Mouse (Mus musculus) midbrain, embryonic 11.5 days (tissue): ENCODE data around the gene Ddx1. TPM values are rescaled to one million over a fixed set of nuclear protein-coding genes. Genes with fewer than 3 reads are reported as not detected.

Experiments used
- ATAC-seq: fragments of 200-750 bp; cut with Nextera tagmentation; 2 replicates; pipeline ENCODE4 v1.8.0; 2017; ENCODE audit warnings: moderate TSS enrichment, moderate library complexity; ENCODE audit not compliant: low FRiP score
- DNase-seq: peaks from one replicate; pipeline ENCODE4 v3.0.0; 2015; ENCODE audit warnings: low spot score; ENCODE audit errors: missing footprints
- H3K27ac ChIP-seq: fragments of 300-500 bp; sonication (generic); 2 replicates; pipeline ENCODE4 v1.5.1; 2014; ENCODE audit warnings: low read depth, low read length
- H3K27me3 ChIP-seq: fragments of 300-500 bp; sonication (generic); 2 replicates; pipeline ENCODE4 v1.6.1; 2014; ENCODE audit warnings: mild to moderate bottlenecking, low read length, moderate library complexity, mixed read lengths; ENCODE audit not compliant: control insufficient read depth, insufficient read depth
- H3K36me3 ChIP-seq: fragments of 300-500 bp; sonication (generic); 2 replicates; pipeline ENCODE4 v1.6.1; 2014; ENCODE audit warnings: mild to moderate bottlenecking, low read length, moderate library complexity, mixed read lengths; ENCODE audit not compliant: control insufficient read depth, insufficient read depth
- H3K4me1 ChIP-seq: fragments of 300-500 bp; sonication (generic); 2 replicates; pipeline ENCODE4 v1.6.1; 2014; ENCODE audit warnings: low read length; ENCODE audit not compliant: control insufficient read depth, insufficient read depth
- H3K4me2 ChIP-seq: fragments of 300-500 bp; sonication (generic); 2 replicates; pipeline ENCODE4 v1.6.1; 2014; ENCODE audit warnings: mild to moderate bottlenecking, moderate library complexity
- H3K4me3 ChIP-seq: fragments of 300-500 bp; sonication (generic); 2 replicates; pipeline ENCODE4 v1.5.1; 2014; ENCODE audit warnings: low read depth, low read length
- H3K9ac ChIP-seq: fragments of 300-500 bp; sonication (generic); 2 replicates; pipeline ENCODE4 v1.6.1; 2014; ENCODE audit warnings: low read length
- H3K9me3 ChIP-seq: fragments of 300-500 bp; sonication (generic); 2 replicates; pipeline ENCODE4 v1.6.1; 2016; ENCODE audit warnings: low read length; ENCODE audit not compliant: control insufficient read depth
- WGBS: fragments of 180-500 bp; shearing (Covaris S2); extraction: QIAGEN DNeasy Blood & Tissue Kit; methylation state at CpG from one replicate; pipeline ENCODE4 v1.1.7; 2014; 5-methylcytosine and 5-hydroxymethylcytosine counted together
- polyA plus RNA-seq: library from polyadenylated mRNA; unstranded; fragments of >200 nt; fragmentation: Nextera tagmentation; extraction: Ambion mirVana; gene quantifications from 2 replicates; pipeline ENCODE4 v1.2.1, GENCODE M21; 2014

Gene Ddx1
- polyA plus RNA-seq, 1 experiment from 2014 or later, result 197 TPM

DNA sequence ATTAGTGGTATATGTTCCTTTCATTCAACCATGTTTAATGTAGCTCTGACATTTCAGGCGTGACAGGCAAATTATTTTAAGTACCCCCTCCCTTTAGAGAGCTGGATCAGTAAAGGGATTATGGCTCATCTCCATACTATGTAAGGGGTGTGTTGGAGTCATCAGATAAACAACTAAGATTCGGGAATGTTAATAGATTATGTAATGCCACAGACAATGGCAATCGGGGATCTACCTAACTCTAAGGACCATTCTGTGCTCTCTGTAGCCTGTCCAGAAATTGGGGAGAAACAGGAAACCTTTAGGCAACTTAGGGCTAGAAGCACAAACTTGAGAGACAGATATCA is 533 bp upstream of the Ddx1 start:
- H3K4me2 ChIP-seq, result peak overlapping the region; percentile 51
- ATAC-seq, result peak; percentile 38
- DNase-seq, result no peak
- H3K4me3 ChIP-seq, result peak overlapping the region; percentile 92
- H3K27me3 ChIP-seq, result no peaks in the 10 kb centered on the region
- H3K4me1 ChIP-seq, result peaks cover 8% of the 10 kb centered on the region
- no peaks in the 10 kb centered on the region for H3K9me3 ChIP-seq
- peak overlapping the region; percentile 97; the same call in 1 of the 2 replicates for H3K9ac ChIP-seq
- WGBS, result 84% methylated on average over 3 of the region's 3 CpGs
- no peak overlapping the region for H3K27ac ChIP-seq
- H3K36me3 ChIP-seq, result 0 out of 2 replicates have a peak, but pooled peaks cover 2% of the 10 kb centered on the region

- Histone ChIP-seq H3K4me1 (peaks cover under 1% of the 10 kb centered on the region), H3K4me2 (no peak overlapping the region), H3K27me3 (no peaks in the 10 kb centered on the region), H3K4me3 (no peak overlapping the region), H3K36me3 (peaks cover 27% of the 10 kb centered on the region), H3K27ac (no peak overlapping the region), H3K9me3 (no peaks in the 10 kb centered on the region), H3K9ac (no peak overlapping the region)
- DNase-seq, result no peak
- no peak for ATAC-seq
Observed at GRCm38 (mm10) chr12:13242453-13242852, 6.6 kb downstream of the Ddx1 start.

DNA sequence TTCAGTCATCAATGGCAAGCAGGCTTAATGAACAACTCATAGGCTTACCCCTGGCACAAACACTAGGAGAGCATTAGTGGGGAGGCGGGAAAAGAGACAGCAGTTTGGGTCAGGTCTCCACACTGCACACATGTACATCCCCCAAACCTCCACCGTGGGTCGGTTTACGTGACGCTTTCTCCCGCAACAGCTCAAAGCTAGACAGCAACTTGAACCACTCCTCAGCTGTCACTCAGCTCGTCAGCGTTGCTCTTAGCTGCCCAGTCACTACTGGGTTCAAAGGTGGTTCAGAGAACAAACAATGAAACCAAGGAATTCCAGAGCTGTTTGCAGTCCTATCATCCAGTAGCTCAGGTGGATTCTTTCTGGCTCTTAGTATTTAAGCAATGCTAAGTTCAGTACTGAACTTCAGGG is 30.9 kb downstream of the Ddx1 start:
- WGBS, result 89% methylated on average over 8 of the region's 8 CpGs
- no peak overlapping the region for H3K9ac ChIP-seq

GRCm38 (mm10) chr12:13217568-13217967 is 31.4 kb downstream of the Ddx1 start:
- ATAC-seq (no peak), DNase-seq (no peak)
- H3K27me3 ChIP-seq, result no peaks in the 10 kb centered on the region
- H3K4me1 ChIP-seq, result no peaks in the 10 kb centered on the region
- H3K9ac ChIP-seq, result no peak overlapping the region
- H3K4me2 ChIP-seq, result no peak overlapping the region
- H3K4me3 ChIP-seq, result no peak overlapping the region
- WGBS, result 86% methylated on average over 3 of the region's 3 CpGs
- no peak overlapping the region for H3K27ac ChIP-seq
- peaks cover 6% of the 10 kb centered on the region; the same call in 1 of the 2 replicates for H3K36me3 ChIP-seq
- no peaks in the 10 kb centered on the region for H3K9me3 ChIP-seq

More for the DNA sequence above, 30.9 kb downstream of the Ddx1 start:
- no peak for ATAC-seq
- peaks cover 8% of the 10 kb centered on the region; the same call in 1 of the 2 replicates for H3K36me3 ChIP-seq
- no peak overlapping the region for H3K4me3 ChIP-seq
- no peak for DNase-seq
- no peak overlapping the region for H3K4me2 ChIP-seq
- H3K4me1 ChIP-seq, result no peaks in the 10 kb centered on the region
- H3K9me3 ChIP-seq, result no peaks in the 10 kb centered on the region
- H3K27ac ChIP-seq, result no peak overlapping the region
- H3K27me3 ChIP-seq, result no peaks in the 10 kb centered on the region

DNA sequence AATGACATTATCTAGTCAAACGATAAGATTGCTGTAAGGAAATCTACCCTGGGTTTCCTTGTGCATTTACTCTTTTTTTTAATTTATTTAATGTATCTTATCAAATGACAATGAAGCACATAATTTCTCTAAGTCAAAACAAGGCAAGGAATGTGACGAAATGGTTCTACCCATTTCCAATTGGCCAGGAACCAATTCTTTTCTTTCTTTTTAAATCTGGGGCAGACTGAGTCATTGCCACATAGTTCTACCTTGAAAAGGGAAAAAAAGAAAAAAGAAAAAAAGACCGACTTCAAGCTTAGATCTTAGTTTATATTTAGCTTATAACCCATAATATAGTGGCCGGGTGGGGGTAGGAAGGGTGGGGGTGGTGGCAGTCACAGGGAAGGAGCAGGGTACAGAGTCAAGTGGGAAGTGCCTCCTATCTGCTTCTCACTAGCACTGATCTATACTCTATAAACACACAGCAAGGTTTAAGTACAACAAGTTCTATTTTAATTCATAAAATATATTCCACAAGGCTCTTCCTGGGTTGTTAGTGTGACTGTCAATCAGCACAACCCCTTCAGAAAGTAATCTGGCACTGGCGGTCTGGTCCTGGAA is 32.4 kb downstream of the Ddx1 start:
- 81% methylated on average over 5 of the region's 5 CpGs for WGBS
- DNase-seq, result no peak

GRCm38 (mm10) chr12:13214345-13215278 is 34.4 kb downstream of the Ddx1 start:
- Histone ChIP-seq H3K4me3 (no peak overlapping the region), H3K36me3 (peaks cover 6% of the 10 kb centered on the region; the same call in 1 of the 2 replicates), H3K9me3 (no peaks in the 10 kb centered on the region; the same call in 1 of the 2 replicates), H3K27ac (no peak overlapping the region), H3K9ac (no peak overlapping the region), H3K4me2 (no peak overlapping the region), H3K4me1 (peaks cover 2% of the 10 kb centered on the region), H3K27me3 (no peaks in the 10 kb centered on the region)
- peak; percentile 91 for ATAC-seq
- peak; percentile 99 for DNase-seq
- 35% methylated on average over 11 of the region's 11 CpGs for WGBS

More for the DNA sequence above, 32.4 kb downstream of the Ddx1 start:
- Histone ChIP-seq H3K27me3 (no peaks in the 10 kb centered on the region), H3K36me3 (peaks cover 6% of the 10 kb centered on the region; the same call in 1 of the 2 replicates), H3K9ac (no peak overlapping the region), H3K4me3 (no peak overlapping the region), H3K27ac (no peak overlapping the region), H3K4me2 (no peak overlapping the region), H3K9me3 (no peaks in the 10 kb centered on the region), H3K4me1 (no peaks in the 10 kb centered on the region)
- ATAC-seq, result no peak

- DNase-seq, result no peak
- no peak overlapping the region for H3K27ac ChIP-seq
- no peak overlapping the region for H3K9ac ChIP-seq
- H3K27me3 ChIP-seq, result no peaks in the 10 kb centered on the region
- peaks cover 26% of the 10 kb centered on the region for H3K4me1 ChIP-seq
- WGBS, result 74% methylated on average over 11 of the region's 11 CpGs
- H3K4me3 ChIP-seq, result no peak overlapping the region
- no peaks in the 10 kb centered on the region for H3K36me3 ChIP-seq
- no peak overlapping the region for H3K4me2 ChIP-seq
- ATAC-seq, result no peak
- H3K9me3 ChIP-seq, result no peaks in the 10 kb centered on the region; the same call in 1 of the 2 replicates
Observed at GRCm38 (mm10) chr12:13211746-13212482, 37.1 kb downstream of the Ddx1 start.

GRCm38 (mm10) chr12:13209692-13210377 is 39.2 kb downstream of the Ddx1 start:
- H3K27ac ChIP-seq, result peak overlapping the region; percentile 32; the same call in 1 of the 2 replicates
- DNase-seq, result no peak
- no peaks in the 10 kb centered on the region for H3K27me3 ChIP-seq
- H3K4me1 ChIP-seq, result peaks cover 26% of the 10 kb centered on the region
- 51% methylated on average over 13 of the region's 13 CpGs for WGBS
- no peak overlapping the region for H3K4me2 ChIP-seq
- H3K36me3 ChIP-seq, result no peaks in the 10 kb centered on the region
- H3K9ac ChIP-seq, result no peak overlapping the region
- peak; percentile 42 for ATAC-seq
- H3K4me3 ChIP-seq, result no peak overlapping the region
- no peaks in the 10 kb centered on the region; the same call in 1 of the 2 replicates for H3K9me3 ChIP-seq
